Mouse (Mus musculus) stomach, embryonic 14.5 days (tissue): ENCODE data around the gene Lce1m. TPM values are rescaled to one million over a fixed set of nuclear protein-coding genes. Genes with fewer than 3 reads are reported as not detected.

Experiments
- ATAC-seq: fragments of 200-750 bp; cut with Nextera tagmentation; 2 replicates; pipeline ENCODE4 v1.8.0; 2017; ENCODE audit warnings: low read depth, moderate TSS enrichment; ENCODE audit not compliant: insufficient number of reproducible peaks, insufficient read depth, low FRiP score
- H3K27ac ChIP-seq: fragments of 300-500 bp; sonication (generic); 2 replicates; pipeline ENCODE4 v1.5.1; 2014; ENCODE audit warnings: mild to moderate bottlenecking, low read length, moderate library complexity, mixed read lengths
- H3K27me3 ChIP-seq: fragments of 300-500 bp; sonication (generic); 2 replicates; pipeline ENCODE4 v1.6.1; 2014; ENCODE audit warnings: low read length, control low read depth, mixed read lengths; ENCODE audit not compliant: control insufficient read depth, insufficient read depth
- H3K36me3 ChIP-seq: fragments of 300-500 bp; sonication (generic); 2 replicates; pipeline ENCODE4 v1.6.1; 2014; ENCODE audit warnings: mild to moderate bottlenecking, control low read depth, low read length, moderate library complexity, mixed read lengths; ENCODE audit not compliant: control insufficient read depth, insufficient read depth
- H3K4me1 ChIP-seq: fragments of 300-500 bp; sonication (generic); 2 replicates; pipeline ENCODE4 v1.6.1; 2014; ENCODE audit warnings: low read length, control low read depth, mixed read lengths; ENCODE audit not compliant: control insufficient read depth, insufficient read depth
- H3K4me2 ChIP-seq: fragments of 300-500 bp; sonication (generic); replicated peaks from 2 replicates; pipeline ENCODE4 v1.6.1; 2014; ENCODE audit warnings: low read depth, low read length, control low read depth
- H3K4me3 ChIP-seq: fragments of 300-500 bp; sonication (generic); 2 replicates; pipeline ENCODE4 v1.5.1; 2014; ENCODE audit warnings: low read depth, low read length, control low read depth
- H3K9ac ChIP-seq: fragments of 300-500 bp; sonication (generic); replicated peaks from 2 replicates; pipeline ENCODE4 v1.6.1; 2014; ENCODE audit warnings: low read depth, mild to moderate bottlenecking, control low read depth, low read length, moderate library complexity, mixed read lengths
- H3K9me3 ChIP-seq: fragments of 300-500 bp; sonication (generic); 2 replicates; pipeline ENCODE4 v1.6.1; 2016; ENCODE audit warnings: low read depth, low read length, control low read depth; ENCODE audit not compliant: control insufficient read depth
- WGBS: fragments of 180-500 bp; shearing (Covaris S2); extraction: QIAGEN DNeasy Blood & Tissue Kit; methylation state at CpG from one replicate; pipeline ENCODE4 v1.1.7; 2014; 5-methylcytosine and 5-hydroxymethylcytosine counted together
- polyA plus RNA-seq: library from polyadenylated mRNA; unstranded; fragments of >200 nt; fragmentation: Nextera tagmentation; extraction: Ambion mirVana; gene quantifications from 2 replicates; pipeline ENCODE4 v1.2.1, GENCODE M21; 2014

The Lce1m gene
- polyA plus RNA-seq, 1 experiment from 2014 or later = not detected

DNA sequence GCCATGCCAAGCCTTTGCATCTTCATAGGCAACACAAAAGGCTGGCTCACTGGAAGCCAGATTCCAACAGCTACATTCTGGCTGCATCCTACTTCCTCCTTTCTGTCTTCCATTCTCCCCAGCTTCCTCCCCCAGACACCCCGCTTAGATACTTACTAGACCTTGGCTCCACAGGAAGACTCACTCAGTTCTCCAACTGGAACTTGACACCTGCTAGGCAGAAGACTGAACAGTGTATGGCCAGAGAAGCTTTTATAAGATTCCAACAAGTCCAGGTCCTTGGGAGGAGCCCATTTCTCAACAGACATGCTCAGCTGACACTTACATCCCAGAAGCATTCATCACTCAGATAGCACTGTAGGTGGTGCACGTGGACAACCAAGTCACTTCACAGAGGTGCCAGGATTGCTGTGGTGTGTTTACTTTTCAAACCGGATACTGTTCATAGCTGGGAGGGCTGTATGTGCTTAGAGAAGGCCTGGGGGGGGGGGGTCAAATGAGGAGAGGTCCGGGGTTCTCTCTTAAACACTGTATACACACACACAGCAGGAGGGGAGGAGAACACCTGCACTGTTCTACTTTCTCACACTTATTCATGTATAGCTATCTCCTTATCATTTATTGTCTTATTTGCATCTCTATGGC is 3.3 kb downstream of the Lce1m start, which contains the start of gene Crct1:
Gene Crct1 (minus strand): TSS at position 228 of the 645 bp plus-strand sequence.
- H3K27ac ChIP-seq = no peak within 1 kb of the TSS
- H3K4me2 ChIP-seq = peak within 1 kb of the TSS; percentile 85
- ATAC-seq = no peak

DNA sequence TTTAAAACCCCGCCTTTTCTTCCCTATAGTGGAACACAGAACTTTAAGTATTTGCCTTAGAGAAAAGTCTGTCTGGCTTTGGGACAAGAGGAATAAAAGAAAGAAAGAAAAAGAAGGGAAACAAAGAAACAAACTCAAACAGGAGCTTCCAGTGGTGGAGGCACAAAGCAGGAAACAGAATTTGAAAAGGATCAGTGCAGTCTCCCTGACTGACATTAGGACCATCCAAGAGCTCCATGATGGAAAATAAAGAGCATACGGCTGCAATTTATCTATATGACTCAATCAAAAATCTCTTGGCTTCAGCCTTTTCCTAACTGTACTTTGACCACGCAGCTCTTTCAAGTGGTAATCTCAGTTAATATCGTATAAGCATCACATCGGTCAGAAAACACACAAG is 4.0 kb downstream of the Lce1m start:
- peak overlapping the region; percentile 85 for H3K4me2 ChIP-seq
- H3K4me1 ChIP-seq = no peaks in the 10 kb centered on the region
- H3K4me3 ChIP-seq = peak overlapping the region; percentile 40
- H3K9ac ChIP-seq = peak overlapping the region; percentile 38
- no peak for ATAC-seq
- H3K27me3 ChIP-seq = no peaks in the 10 kb centered on the region
- H3K27ac ChIP-seq = no peak overlapping the region
- H3K36me3 ChIP-seq = no peaks in the 10 kb centered on the region
- 37% methylated on average over 5 of the region's 5 CpGs for WGBS
- H3K9me3 ChIP-seq = no peaks in the 10 kb centered on the region

More for the DNA sequence above, 3.3 kb downstream of the Lce1m start, which contains the start of gene Crct1:
- Histone ChIP-seq H3K4me3 (peak within 1 kb of the TSS; percentile 40), H3K4me1 (no peaks in the 10 kb centered on the region), H3K9ac (peak within 1 kb of the TSS; percentile 38), H3K9me3 (no peaks in the 10 kb centered on the region), H3K27me3 (no peaks in the 10 kb centered on the region), H3K36me3 (no peaks in the 10 kb centered on the region)
- WGBS = 21% methylated on average over 4 of the region's 4 CpGs

DNA sequence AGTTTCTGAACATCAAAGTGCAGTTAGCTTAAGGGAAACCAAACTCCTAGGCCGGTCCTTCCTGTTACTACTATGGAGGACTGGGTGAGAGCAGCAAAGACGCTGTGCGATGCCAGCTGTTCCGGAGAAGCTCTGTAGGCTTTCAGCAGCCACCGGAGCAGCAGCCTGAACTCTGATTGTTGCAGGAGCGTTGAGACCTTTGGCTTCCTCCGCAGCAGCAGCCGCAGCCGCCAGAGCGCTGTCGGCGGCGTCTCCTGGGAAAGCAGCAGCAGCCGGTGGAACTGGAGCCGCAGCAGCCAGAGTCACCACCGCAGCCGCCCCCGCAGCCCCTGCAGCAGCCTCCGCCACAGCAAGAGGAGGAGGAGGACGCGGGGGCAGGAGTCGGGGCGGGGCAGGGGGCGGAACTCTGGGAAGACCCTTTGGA is 4.5 kb downstream of the Lce1m start:
- H3K4me2 ChIP-seq = peak overlapping the region; percentile 85
- no peaks in the 10 kb centered on the region for H3K27me3 ChIP-seq
- peak overlapping the region; percentile 40 for H3K4me3 ChIP-seq
- H3K4me1 ChIP-seq = no peaks in the 10 kb centered on the region
- peak; percentile 74; the same call in 1 of the 2 replicates for ATAC-seq
- peak overlapping the region; percentile 38 for H3K9ac ChIP-seq
- H3K9me3 ChIP-seq = no peaks in the 10 kb centered on the region
- H3K27ac ChIP-seq = no peak overlapping the region
- H3K36me3 ChIP-seq = no peaks in the 10 kb centered on the region
- 1% methylated on average over 24 of the region's 24 CpGs for WGBS

DNA sequence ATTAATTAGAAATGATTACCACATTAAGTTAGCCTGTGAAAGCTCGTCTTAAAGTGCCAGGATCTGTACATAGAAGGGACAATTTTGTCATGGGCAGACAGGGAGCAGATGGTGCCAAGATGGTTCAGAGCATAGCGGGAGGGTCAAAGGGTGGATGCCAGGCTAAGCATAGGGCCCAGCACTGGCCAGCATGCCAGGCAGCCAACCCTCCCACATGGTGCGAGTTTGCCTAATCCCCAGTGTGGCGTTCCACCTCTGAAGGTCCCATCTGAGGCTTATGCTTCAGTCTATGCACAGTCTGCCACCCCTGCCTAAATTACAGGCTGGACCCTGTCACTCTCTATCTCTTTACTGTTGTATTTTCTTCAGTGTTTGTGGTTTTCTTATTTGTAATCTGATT is 16.0 kb downstream of the Lce1m start:
- Histone ChIP-seq H3K9me3 (no peaks in the 10 kb centered on the region), H3K4me2 (no peak overlapping the region), H3K4me3 (no peak overlapping the region), H3K27ac (no peak overlapping the region), H3K9ac (no peak overlapping the region), H3K36me3 (no peaks in the 10 kb centered on the region), H3K27me3 (no peaks in the 10 kb centered on the region), H3K4me1 (no peaks in the 10 kb centered on the region)
- WGBS = 73% methylated on average over 4 of the region's 4 CpGs
- ATAC-seq = no peak

DNA sequence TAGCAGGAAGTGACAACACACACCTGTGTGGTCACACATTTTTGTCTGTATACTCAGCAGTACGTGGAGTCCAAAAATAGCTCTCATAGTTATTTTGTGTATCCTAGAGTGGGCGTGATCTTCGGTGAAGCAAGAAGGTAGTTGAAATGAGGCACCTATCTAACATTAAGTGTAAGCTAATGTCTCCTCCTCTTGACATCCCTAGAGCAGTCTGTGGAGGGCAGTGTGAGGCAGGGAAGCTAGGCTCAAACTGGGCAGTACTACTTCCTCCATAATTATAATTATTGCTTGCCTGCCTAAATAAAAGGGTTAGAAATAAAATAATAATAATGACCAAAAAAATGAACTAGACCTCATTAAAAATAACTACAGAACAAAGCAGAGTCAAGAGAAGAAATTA is 18.2 kb downstream of the Lce1m start:
- 76% methylated on average over 3 of the region's 3 CpGs for whole genome bisulfite sequencing
- Histone ChIP-seq H3K27ac (no peak overlapping the region), H3K4me2 (no peak overlapping the region), H3K4me1 (no peaks in the 10 kb centered on the region), H3K36me3 (no peaks in the 10 kb centered on the region), H3K9me3 (no peaks in the 10 kb centered on the region), H3K27me3 (no peaks in the 10 kb centered on the region), H3K4me3 (no peak overlapping the region), H3K9ac (no peak overlapping the region)
- no peak for ATAC-seq

DNA sequence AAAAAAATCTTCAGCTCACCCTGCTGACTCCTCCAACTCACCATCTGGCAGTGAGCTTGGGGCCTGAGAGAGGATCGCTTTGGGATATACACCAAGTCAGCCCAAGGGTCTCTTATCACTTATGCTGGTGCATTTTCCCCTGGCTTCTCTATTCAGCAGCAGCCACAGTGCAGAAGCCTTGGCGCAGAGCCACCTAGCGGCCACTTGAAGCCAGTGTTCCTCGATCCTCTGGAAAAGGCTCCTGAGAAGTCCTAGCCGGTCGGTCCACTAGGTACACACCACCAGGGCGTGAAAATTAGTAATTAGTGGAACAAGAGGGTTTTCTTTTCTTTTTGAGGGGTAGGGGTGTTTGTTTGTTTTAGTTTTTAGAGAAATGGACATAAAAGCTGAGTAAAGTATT is 20.2 kb downstream of the Lce1m start:
- WGBS = 4% methylated on average over 7 of the region's 7 CpGs
- H3K9me3 ChIP-seq = no peaks in the 10 kb centered on the region
- no peaks in the 10 kb centered on the region for H3K27me3 ChIP-seq
- H3K4me1 ChIP-seq = no peaks in the 10 kb centered on the region
- H3K36me3 ChIP-seq = no peaks in the 10 kb centered on the region
- H3K9ac ChIP-seq = no peak overlapping the region
- no peak overlapping the region for H3K4me2 ChIP-seq
- H3K4me3 ChIP-seq = no peak overlapping the region
- peak; percentile 69 for ATAC-seq
- no peak overlapping the region for H3K27ac ChIP-seq

DNA sequence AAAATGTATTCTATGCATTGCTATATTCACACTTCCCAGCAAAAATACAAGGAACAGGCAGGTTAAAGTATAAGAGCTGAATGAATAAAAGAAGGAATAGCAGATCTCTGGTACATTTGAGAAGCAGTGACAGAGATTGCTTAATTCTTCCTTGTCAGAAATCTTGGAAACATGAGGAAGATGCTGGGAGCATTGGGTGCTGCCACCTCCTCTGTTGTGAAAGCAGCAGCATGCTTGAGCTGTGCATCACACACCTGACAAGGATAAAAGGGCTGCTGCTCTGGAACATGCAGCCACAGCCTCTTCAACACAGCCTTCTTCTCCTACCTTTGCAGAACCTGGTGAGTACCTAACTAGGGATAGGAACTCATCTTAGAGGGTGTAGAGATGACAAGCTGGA is 26.9 kb downstream of the Lce1m start, which contains the start of gene Lce3f:
Gene Lce3f (plus strand): TSS at position 301 of the 400 bp plus-strand sequence.
- H3K36me3 ChIP-seq = no peaks in the 10 kb centered on the region
- no peak within 1 kb of the TSS for H3K27ac ChIP-seq
- no peak within 1 kb of the TSS for H3K4me3 ChIP-seq
- no peaks in the 10 kb centered on the region for H3K4me1 ChIP-seq
- no peak within 1 kb of the TSS for H3K9ac ChIP-seq
- H3K4me2 ChIP-seq = no peak within 1 kb of the TSS
- no peaks in the 10 kb centered on the region for H3K27me3 ChIP-seq
- no peak for ATAC-seq
- H3K9me3 ChIP-seq = no peaks in the 10 kb centered on the region

DNA sequence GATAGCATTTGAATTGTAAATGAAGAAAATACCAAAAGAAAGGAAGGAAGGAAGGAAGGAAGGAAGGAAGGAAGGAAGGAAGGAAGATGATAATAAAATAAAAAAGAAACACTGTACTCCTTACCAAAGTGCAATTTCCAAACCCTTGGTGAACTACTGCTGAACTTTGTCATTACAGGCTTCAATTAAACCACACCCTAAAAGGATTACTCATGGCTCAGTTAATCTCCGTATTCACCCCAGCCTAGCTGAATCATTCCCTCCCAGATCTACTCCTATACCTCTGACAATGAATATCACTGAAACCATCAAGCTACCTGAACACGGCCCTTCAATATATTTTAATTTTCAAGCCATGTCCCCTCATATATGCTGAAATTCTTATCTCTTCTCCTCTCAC is 40.4 kb downstream of the Lce1m start:
- no peak overlapping the region for H3K27ac ChIP-seq
- H3K9ac ChIP-seq = no peak overlapping the region
- no peaks in the 10 kb centered on the region for H3K36me3 ChIP-seq
- no peak for ATAC-seq
- H3K9me3 ChIP-seq = no peaks in the 10 kb centered on the region
- no peak overlapping the region for H3K4me2 ChIP-seq
- H3K4me1 ChIP-seq = no peaks in the 10 kb centered on the region
- no peaks in the 10 kb centered on the region for H3K27me3 ChIP-seq
- H3K4me3 ChIP-seq = no peak overlapping the region
- 72% methylated on average over 2 of the region's 2 CpGs for WGBS
